Mouse (Mus musculus): ENCODE data around the gene Bsn. TPM values are rescaled to one million over a fixed set of nuclear protein-coding genes. Genes with fewer than 3 reads are reported as not detected.

Bsn gene
- polyA plus RNA-seq, 1 experiment from 2014 or later = 14.2 TPM

DNA sequence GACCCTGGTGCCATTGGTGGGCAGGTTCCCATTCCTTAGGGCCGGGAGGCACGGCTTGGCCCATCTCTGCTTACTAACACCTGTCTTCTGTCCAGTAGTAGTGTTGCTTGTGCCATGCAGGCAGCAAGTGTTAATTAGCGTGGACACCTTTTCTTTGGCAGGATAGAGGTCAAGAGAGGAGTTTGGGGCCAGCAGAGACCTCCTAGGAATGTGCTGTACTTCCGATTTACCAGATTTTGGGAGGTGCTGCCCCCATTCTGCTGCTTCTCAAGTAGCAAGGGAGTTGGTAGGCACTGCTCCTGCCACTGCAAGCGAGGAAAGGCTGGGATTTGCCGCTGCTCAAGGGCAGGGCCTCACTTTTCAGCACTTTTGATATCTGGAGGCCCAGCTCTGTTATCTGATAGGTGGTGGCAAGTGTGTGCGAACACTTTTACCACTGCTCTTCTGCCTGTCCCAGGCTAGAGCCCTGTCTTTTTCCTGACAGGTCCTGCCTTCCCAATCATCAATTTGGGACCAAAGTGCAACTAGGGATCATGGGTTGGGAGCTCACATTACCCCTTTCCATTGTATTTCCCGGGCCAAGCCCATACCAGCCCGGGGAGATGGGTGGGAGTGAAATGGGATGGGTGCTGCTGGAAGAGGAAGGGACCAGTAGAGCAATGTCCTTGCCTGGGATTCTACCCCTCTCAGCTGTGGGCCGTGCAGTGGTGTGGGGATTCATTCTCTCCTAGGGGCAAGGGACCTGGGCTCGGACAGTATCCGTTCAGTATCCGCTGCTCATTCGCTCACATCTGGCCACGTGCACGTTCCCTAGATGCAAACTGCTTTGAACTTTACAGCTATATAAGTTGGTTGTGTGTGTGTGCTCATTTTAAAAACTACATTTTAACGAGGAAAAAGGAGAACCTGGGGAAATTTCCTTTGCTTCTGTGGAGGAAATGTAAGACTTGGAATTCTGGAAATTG is 142.3 kb downstream of the Bsn start:
- WGBS = 50% methylated on average over 17 of the region's 17 CpGs
- H3K9ac ChIP-seq (replicated peaks; ENCODE audit: low read length) = peak overlapping the region; percentile 68; the same call in 1 of the 2 replicates
- DNase-seq = no peak
- H3K36me3 ChIP-seq (ENCODE audit: control insufficient read depth, insufficient read depth, low read length) = peaks cover 62% of the 10 kb centered on the region
- H3K4me1 ChIP-seq (ENCODE audit: control insufficient read depth, insufficient read depth, low read length) = 0 out of 2 replicates have a peak, but pooled peaks cover 8% of the 10 kb centered on the region
- ATAC-seq (ENCODE audit: low FRiP score, low TSS enrichment) = no peak
- no peaks in the 10 kb centered on the region for H3K27me3 ChIP-seq (ENCODE audit: control insufficient read depth, insufficient read depth, low read length)
- peak overlapping the region; percentile 77 for H3K27ac ChIP-seq (replicated peaks; ENCODE audit: low read depth, low read length)
- H3K9me3 ChIP-seq (ENCODE audit: control insufficient read depth, low read length) = no peaks in the 10 kb centered on the region
- peak overlapping the region; percentile 95 for H3K4me2 ChIP-seq (ENCODE audit: low read length)
- H3K4me3 ChIP-seq (replicated peaks; ENCODE audit: low read depth, low read length) = peak overlapping the region; percentile 62

- Histone ChIP-seq H3K9ac (replicated peaks; ENCODE audit: low read length) (no peak overlapping the region), H3K4me3 (replicated peaks; ENCODE audit: low read depth, low read length) (no peak overlapping the region), H3K27me3 (ENCODE audit: control insufficient read depth, insufficient read depth, low read length) (no peaks in the 10 kb centered on the region), H3K4me2 (ENCODE audit: low read length) (no peak overlapping the region), H3K36me3 (ENCODE audit: control insufficient read depth, insufficient read depth, low read length) (peaks cover 66% of the 10 kb centered on the region), H3K9me3 (ENCODE audit: control insufficient read depth, low read length) (no peaks in the 10 kb centered on the region), H3K27ac (replicated peaks; ENCODE audit: low read depth, low read length) (no peak overlapping the region), H3K4me1 (ENCODE audit: control insufficient read depth, insufficient read depth, low read length) (0 out of 2 replicates have a peak, but pooled peaks cover 8% of the 10 kb centered on the region)
- ATAC-seq (ENCODE audit: low FRiP score, low TSS enrichment) (no peak), DNase-seq (no peak)
- WGBS = 87% methylated on average over 4 of the region's 4 CpGs
Observed at GRCm38 (mm10) chr9:108046582-108046981, 143.6 kb downstream of the Bsn start.

Small RNA genes within 50 kb of the gene (microRNA-seq; reads per million reads assigned to microRNA genes)
- gene Gm47303 (not detected), gene Mir7088 (not detected)

Other genes starting within 250 kb of the Bsn start
- 10.3 and 10.4 TPM in 2 replicates for gene Traip, start 240.2 kb downstream of the Bsn start, polyA plus RNA-seq (2014; fragmentation: Nextera tagmentation; extraction: Ambion mirVana)
- gene Uba7, start 214.9 kb downstream of the Bsn start, polyA plus RNA-seq (2014; fragmentation: Nextera tagmentation; extraction: Ambion mirVana) = 2.6 and 5.0 TPM in 2 replicates
- gene Gm20661, start 207.3 kb downstream of the Bsn start, polyA plus RNA-seq (2014; fragmentation: Nextera tagmentation; extraction: Ambion mirVana) = 0.47 and 0.49 TPM in 2 replicates
- gene Inka1, start 204.5 kb downstream of the Bsn start, polyA plus RNA-seq (2014; fragmentation: Nextera tagmentation; extraction: Ambion mirVana) = 12.1 and 13.3 TPM in 2 replicates
- gene Cdhr4, start 197.9 kb downstream of the Bsn start, polyA plus RNA-seq (2014; fragmentation: Nextera tagmentation; extraction: Ambion mirVana) = 1.1 and 1.2 TPM in 2 replicates
- gene Gm20662, start 194.0 kb downstream of the Bsn start, polyA plus RNA-seq (2014; fragmentation: Nextera tagmentation; extraction: Ambion mirVana) = 0.72 TPM in 1 of 2 replicates, not detected in the other
- gene Ip6k1, start 187.9 kb downstream of the Bsn start, polyA plus RNA-seq (2014; fragmentation: Nextera tagmentation; extraction: Ambion mirVana) = 61.1 and 64.4 TPM in 2 replicates
- gene Gmppb, start 141.1 kb downstream of the Bsn start, polyA plus RNA-seq (2014; fragmentation: Nextera tagmentation; extraction: Ambion mirVana) = 14.0 and 16.7 TPM in 2 replicates
- 2.4 and 3.5 TPM in 2 replicates for gene Amigo3, start 137.2 kb downstream of the Bsn start, polyA plus RNA-seq (2014; fragmentation: Nextera tagmentation; extraction: Ambion mirVana)
- not detected in 2 replicates for gene Mst1, start 109.9 kb downstream of the Bsn start, polyA plus RNA-seq (2014; fragmentation: Nextera tagmentation; extraction: Ambion mirVana)
- 54.8 and 56.2 TPM in 2 replicates for gene Rnf123, start 107.0 kb downstream of the Bsn start, polyA plus RNA-seq (2014; fragmentation: Nextera tagmentation; extraction: Ambion mirVana)
- gene Apeh, start 95.8 kb downstream of the Bsn start, polyA plus RNA-seq (2014; fragmentation: Nextera tagmentation; extraction: Ambion mirVana) = 38.0 and 43.8 TPM in 2 replicates
- 49.3 and 64.2 TPM in 2 replicates for gene Dag1, start 73.6 kb upstream of the Bsn start, polyA plus RNA-seq (2014; fragmentation: Nextera tagmentation; extraction: Ambion mirVana)
- gene Nicn1, start 100.0 kb upstream of the Bsn start, polyA plus RNA-seq (2014; fragmentation: Nextera tagmentation; extraction: Ambion mirVana) = 138 and 157 TPM in 2 replicates
- 23.2 and 23.5 TPM in 2 replicates for gene Amt, start 106.5 kb upstream of the Bsn start, polyA plus RNA-seq (2014; fragmentation: Nextera tagmentation; extraction: Ambion mirVana)
- gene Rhoa, start 115.7 kb upstream of the Bsn start, polyA plus RNA-seq (2014; fragmentation: Nextera tagmentation; extraction: Ambion mirVana) = 217 and 224 TPM in 2 replicates
- gene Tcta, start 115.8 kb upstream of the Bsn start, polyA plus RNA-seq (2014; fragmentation: Nextera tagmentation; extraction: Ambion mirVana) = 52.3 and 56.3 TPM in 2 replicates
- 476 and 480 TPM in 2 replicates for gene Gpx1, start 148.5 kb upstream of the Bsn start, polyA plus RNA-seq (2014; fragmentation: Nextera tagmentation; extraction: Ambion mirVana)
- 113 and 144 TPM in 2 replicates for gene Usp4, start 157.5 kb upstream of the Bsn start, polyA plus RNA-seq (2014; fragmentation: Nextera tagmentation; extraction: Ambion mirVana)
- gene 1700102P08Rik, start 202.4 kb upstream of the Bsn start, polyA plus RNA-seq (2014; fragmentation: Nextera tagmentation; extraction: Ambion mirVana) = 1.6 and 2.7 TPM in 2 replicates
- gene Ccdc36, start 238.1 kb upstream of the Bsn start, polyA plus RNA-seq (2014; fragmentation: Nextera tagmentation; extraction: Ambion mirVana) = 0.98 and 1.4 TPM in 2 replicates
- not detected in 2 replicates for gene BC048562, start 246.1 kb upstream of the Bsn start, polyA plus RNA-seq (2014; fragmentation: Nextera tagmentation; extraction: Ambion mirVana)